Mouse (Mus musculus): ENCODE results near the gene Vmn1r169. TPM values are rescaled to one million over a fixed set of nuclear protein-coding genes. Genes with fewer than 3 reads are reported as not detected.
"Not testable (repeated sequence)": the region's sequence is repeated elsewhere in the genome, so short reads cannot be mapped to it uniquely, and the experiment has no call there.

Gene Vmn1r169
- not detected in 2 replicates for polyA plus RNA-seq (2015; fragmentation: Nextera tagmentation; extraction: Ambion mirVana)

DNA sequence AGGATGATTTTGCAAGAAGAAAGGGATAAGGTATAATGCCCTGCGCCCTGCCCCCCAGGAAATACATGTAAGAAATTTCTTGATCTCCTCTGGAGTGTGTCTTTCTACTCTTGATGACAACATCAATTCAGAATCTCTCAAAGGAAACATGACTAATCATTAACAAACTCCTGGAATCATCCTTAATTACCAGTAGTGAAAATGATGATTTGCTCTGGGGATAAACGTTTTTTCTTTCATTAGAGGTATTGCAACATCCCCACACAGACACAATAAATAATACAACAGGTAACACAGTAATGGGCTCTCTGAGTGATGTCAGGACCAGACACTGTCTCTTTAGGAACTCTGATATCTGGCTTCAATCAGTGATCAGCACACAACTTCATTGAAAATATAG lies at the start of gene Vmn1r169:
Gene Vmn1r169, plus strand, starts transcription at position 301 of the 400 bp plus-strand sequence.
- H3K4me1 ChIP-seq (ENCODE audit: control insufficient read depth, insufficient read depth, low read length); H3K36me3 ChIP-seq (ENCODE audit: control insufficient read depth, insufficient read depth, low read length); ATAC-seq (ENCODE audit: insufficient read depth, low FRiP score); H3K9ac ChIP-seq (ENCODE audit: low read length); H3K27ac ChIP-seq (ENCODE audit: low read length); H3K4me3 ChIP-seq (replicated peaks; ENCODE audit: low read length); H3K9me3 ChIP-seq (replicated peaks; ENCODE audit: control insufficient read depth, low read length); H3K27me3 ChIP-seq (ENCODE audit: control insufficient read depth, insufficient read depth, low read length); H3K4me2 ChIP-seq (ENCODE audit: low read depth, low read length): not testable (repeated sequence)
- WGBS = 67% methylated on average over 1 of the region's 2 CpGs

DNA sequence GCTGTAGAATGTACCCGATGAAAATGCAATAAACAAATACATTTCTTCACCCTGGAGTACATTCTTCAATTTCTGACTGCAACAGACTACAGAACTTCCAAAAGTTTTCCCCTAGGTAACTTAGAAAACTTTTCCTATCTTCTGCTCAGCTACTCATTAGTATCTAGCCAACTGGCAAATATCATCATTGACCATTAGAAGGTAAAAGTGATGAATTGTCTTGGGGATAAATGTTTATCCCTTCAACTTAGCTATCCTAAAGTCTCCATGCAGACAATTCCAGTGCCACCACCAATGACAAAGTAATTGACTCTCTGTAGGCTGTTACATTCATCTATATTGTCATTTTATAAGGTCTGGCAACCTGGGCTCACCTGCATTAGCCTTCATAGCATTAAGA lies 35.9 kb upstream of the Vmn1r169 start, which contains the start of gene Vmn1r168:
Gene Vmn1r168, plus strand, starts transcription at position 301 of the 400 bp plus-strand sequence.
- not testable (repeated sequence) for H3K27ac ChIP-seq (ENCODE audit: low read length); ATAC-seq (ENCODE audit: insufficient read depth, low FRiP score); H3K36me3 ChIP-seq (ENCODE audit: control insufficient read depth, insufficient read depth, low read length); H3K9ac ChIP-seq (ENCODE audit: low read length); H3K27me3 ChIP-seq (ENCODE audit: control insufficient read depth, insufficient read depth, low read length); H3K4me2 ChIP-seq (ENCODE audit: low read depth, low read length); H3K4me1 ChIP-seq (ENCODE audit: control insufficient read depth, insufficient read depth, low read length); H3K4me3 ChIP-seq (replicated peaks; ENCODE audit: low read length); H3K9me3 ChIP-seq (replicated peaks; ENCODE audit: control insufficient read depth, low read length)
- no CpG with 5 or more reads among the region's 1 CpGs for WGBS

DNA sequence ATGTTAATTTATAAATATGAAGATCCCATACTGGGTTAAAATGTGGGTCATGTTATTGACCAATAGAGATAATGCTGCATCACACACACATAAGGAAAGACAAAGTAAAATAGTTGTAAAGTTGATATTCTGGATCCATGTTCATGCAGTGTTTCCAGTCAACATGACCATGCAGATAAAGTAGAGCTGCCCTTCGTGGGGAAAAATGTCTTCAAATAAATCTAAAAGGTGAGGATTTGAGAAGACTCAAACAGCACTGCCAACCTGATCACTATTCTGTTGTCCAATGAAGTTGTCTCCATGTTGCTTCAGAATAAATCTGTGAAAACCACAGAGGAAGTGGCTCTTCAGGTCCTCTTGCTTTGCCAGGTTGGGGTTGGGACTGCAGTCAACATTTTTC lies 30.5 kb downstream of the Vmn1r169 start, which contains the start of gene Vmn1r170:
Gene Vmn1r170, plus strand, starts transcription at position 301 of the 400 bp plus-strand sequence.
- H3K9ac ChIP-seq (ENCODE audit: low read length); H3K36me3 ChIP-seq (ENCODE audit: control insufficient read depth, insufficient read depth, low read length); H3K27me3 ChIP-seq (ENCODE audit: control insufficient read depth, insufficient read depth, low read length); H3K4me3 ChIP-seq (replicated peaks; ENCODE audit: low read length); H3K4me2 ChIP-seq (ENCODE audit: low read depth, low read length); H3K27ac ChIP-seq (ENCODE audit: low read length); H3K9me3 ChIP-seq (replicated peaks; ENCODE audit: control insufficient read depth, low read length); H3K4me1 ChIP-seq (ENCODE audit: control insufficient read depth, insufficient read depth, low read length); ATAC-seq (ENCODE audit: insufficient read depth, low FRiP score): not testable (repeated sequence)
- 29% methylated on average over 1 of the region's 1 CpGs for WGBS

Other genes with a start within 250 kb of the Vmn1r169 start
- gene Nlrp5, start 189.6 kb upstream of the Vmn1r169 start, polyA plus RNA-seq (2015; fragmentation: Nextera tagmentation; extraction: Ambion mirVana) = not detected in 2 replicates
- gene Vmn1r167, start 68.3 kb upstream of the Vmn1r169 start, polyA plus RNA-seq (2015; fragmentation: Nextera tagmentation; extraction: Ambion mirVana) = not detected in 2 replicates
- not detected in 2 replicates for gene Vmn1r168, start 35.8 kb upstream of the Vmn1r169 start, polyA plus RNA-seq (2015; fragmentation: Nextera tagmentation; extraction: Ambion mirVana)
- gene Vmn1r170, start 30.6 kb downstream of the Vmn1r169 start, polyA plus RNA-seq (2015; fragmentation: Nextera tagmentation; extraction: Ambion mirVana) = not detected in 2 replicates
- not detected in 2 replicates for gene Vmn1r171, start 55.2 kb downstream of the Vmn1r169 start, polyA plus RNA-seq (2015; fragmentation: Nextera tagmentation; extraction: Ambion mirVana)
- not detected in 2 replicates for gene Vmn1r172, start 82.8 kb downstream of the Vmn1r169 start, polyA plus RNA-seq (2015; fragmentation: Nextera tagmentation; extraction: Ambion mirVana)
- gene Vmn1r173, start 125.2 kb downstream of the Vmn1r169 start, polyA plus RNA-seq (2015; fragmentation: Nextera tagmentation; extraction: Ambion mirVana) = not detected in 2 replicates
- not detected in 2 replicates for gene Vmn1r174, start 176.7 kb downstream of the Vmn1r169 start, polyA plus RNA-seq (2015; fragmentation: Nextera tagmentation; extraction: Ambion mirVana)
- not detected in 2 replicates for gene Vmn1r175, start 235.1 kb downstream of the Vmn1r169 start, polyA plus RNA-seq (2015; fragmentation: Nextera tagmentation; extraction: Ambion mirVana)